Mouse (Mus musculus) forebrain, embryonic 10.5 days (tissue): ENCODE data around the gene Glul. TPM values are rescaled to one million over a fixed set of nuclear protein-coding genes. Genes with fewer than 3 reads are reported as not detected.

Source experiments
- DNase-seq: peaks from one replicate; pipeline ENCODE4 v3.0.0-alpha.2; 2017; ENCODE audit warnings: low spot score; ENCODE audit errors: extremely low spot score
- H3K27ac ChIP-seq: fragments of 300-500 bp; sonication (generic); 2 replicates; pipeline ENCODE4 v1.5.1; 2016; ENCODE audit warnings: mild to moderate bottlenecking
- H3K27me3 ChIP-seq: fragments of 300-500 bp; sonication (generic); 2 replicates; pipeline ENCODE4 v1.6.1; 2016; ENCODE audit warnings: mild to moderate bottlenecking; ENCODE audit not compliant: poor library complexity, severe bottlenecking
- H3K36me3 ChIP-seq: fragments of 300-500 bp; sonication (generic); replicated peaks from 2 replicates; pipeline ENCODE4 v1.6.1; 2016; ENCODE audit warnings: mild to moderate bottlenecking, moderate library complexity
- H3K4me1 ChIP-seq: fragments of 300-500 bp; sonication (generic); 2 replicates; pipeline ENCODE4 v1.6.1; 2016
- H3K4me3 ChIP-seq: fragments of 300-500 bp; sonication (generic); 2 replicates; pipeline ENCODE4 v1.5.1; 2016; ENCODE audit warnings: mild to moderate bottlenecking, moderate library complexity
- H3K9me3 ChIP-seq: fragments of 300-500 bp; sonication (generic); 2 replicates; pipeline ENCODE4 v1.6.1; 2016; ENCODE audit warnings: mild to moderate bottlenecking, moderate library complexity
- WGBS: fragments of 180-500 bp; shearing (Covaris S2); methylation state at CpG from one replicate; pipeline ENCODE4 v1.1.7; 2016; 5-methylcytosine and 5-hydroxymethylcytosine counted together
- polyA plus RNA-seq: library from polyadenylated mRNA; unstranded; fragments of >200 nt; fragmentation: Nextera tagmentation; extraction: Ambion mirVana; gene quantifications from 2 replicates; pipeline ENCODE4 v1.2.1, GENCODE M21; 2016

Gene Glul
- polyA plus RNA-seq, 1 experiment from 2014 or later: 136 TPM

- no peak for DNase-seq
- peak overlapping the region; percentile 97 for H3K27ac ChIP-seq
- peaks cover 61% of the 10 kb centered on the region for H3K4me1 ChIP-seq
- H3K4me3 ChIP-seq: peak overlapping the region; percentile 88
- WGBS: 22% methylated on average over 22 of the region's 22 CpGs
- H3K36me3 ChIP-seq: peaks cover 16% of the 10 kb centered on the region
- H3K9me3 ChIP-seq: no peaks in the 10 kb centered on the region
- 0 out of 2 replicates have a peak, but pooled peaks cover 2% of the 10 kb centered on the region for H3K27me3 ChIP-seq
These were observed 584 bp upstream of the Glul start for GRCm38 (mm10) chr1:153898989-153899730.

- no peak for DNase-seq
- WGBS: 0% methylated on average over 36 of the region's 36 CpGs
- peak overlapping the region; percentile 97 for H3K27ac ChIP-seq
These were observed 637 bp downstream of the Glul start for GRCm38 (mm10) chr1:153900381-153900780.

GRCm38 (mm10) chr1:153900860-153901730 is 1.4 kb downstream of the Glul start:
- Histone ChIP-seq H3K4me3 (peak overlapping the region; percentile 88), H3K27me3 (no peaks in the 10 kb centered on the region), H3K9me3 (no peaks in the 10 kb centered on the region), H3K4me1 (peaks cover 54% of the 10 kb centered on the region), H3K36me3 (peaks cover 35% of the 10 kb centered on the region), H3K27ac (peak overlapping the region; percentile 97)
- DNase-seq: peak; percentile 47
- 3% methylated on average over 25 of the region's 25 CpGs for WGBS

More at GRCm38 (mm10) chr1:153900381-153900780, 637 bp downstream of the Glul start:
- Histone ChIP-seq H3K4me3 (peak overlapping the region; percentile 88), H3K36me3 (peaks cover 28% of the 10 kb centered on the region), H3K9me3 (no peaks in the 10 kb centered on the region), H3K27me3 (no peaks in the 10 kb centered on the region), H3K4me1 (peaks cover 56% of the 10 kb centered on the region)

- no peaks in the 10 kb centered on the region for H3K27me3 ChIP-seq
- H3K9me3 ChIP-seq: no peaks in the 10 kb centered on the region
- whole genome bisulfite sequencing: 34% methylated on average over 13 of the region's 13 CpGs
- H3K27ac ChIP-seq: peak overlapping the region; percentile 72
- H3K4me3 ChIP-seq: peak overlapping the region; percentile 88
- peak; percentile 45 for DNase-seq
- H3K36me3 ChIP-seq: peaks cover 54% of the 10 kb centered on the region
- peaks cover 46% of the 10 kb centered on the region for H3K4me1 ChIP-seq
These were observed 3.3 kb downstream of the Glul start for GRCm38 (mm10) chr1:153903006-153903405.

GRCm38 (mm10) chr1:153904236-153904635 is 4.5 kb downstream of the Glul start:
- WGBS: 95% methylated on average over 14 of the region's 14 CpGs

GRCm38 (mm10) chr1:153905884-153906283 is 6.1 kb downstream of the Glul start:
- DNase-seq: no peak
- no peaks in the 10 kb centered on the region for H3K9me3 ChIP-seq
- H3K4me3 ChIP-seq: no peak overlapping the region
- no peaks in the 10 kb centered on the region for H3K27me3 ChIP-seq
- peaks cover 83% of the 10 kb centered on the region for H3K36me3 ChIP-seq
- 95% methylated on average over 3 of the region's 3 CpGs for WGBS
- no peak overlapping the region for H3K27ac ChIP-seq
- H3K4me1 ChIP-seq: peaks cover 33% of the 10 kb centered on the region

More at GRCm38 (mm10) chr1:153904236-153904635, 4.5 kb downstream of the Glul start:
- Histone ChIP-seq H3K27ac (no peak overlapping the region), H3K9me3 (no peaks in the 10 kb centered on the region), H3K4me1 (peaks cover 41% of the 10 kb centered on the region), H3K4me3 (no peak overlapping the region), H3K36me3 (peaks cover 66% of the 10 kb centered on the region), H3K27me3 (no peaks in the 10 kb centered on the region)
- DNase-seq: no peak

GRCm38 (mm10) chr1:153908208-153908607 is 8.5 kb downstream of the Glul start:
- Histone ChIP-seq H3K27ac (no peak overlapping the region), H3K4me3 (no peak overlapping the region), H3K36me3 (peaks cover 85% of the 10 kb centered on the region), H3K27me3 (no peaks in the 10 kb centered on the region), H3K4me1 (peaks cover 10% of the 10 kb centered on the region), H3K9me3 (no peaks in the 10 kb centered on the region)
- DNase-seq: no peak
- WGBS: 75% methylated on average over 6 of the region's 6 CpGs

- H3K27me3 ChIP-seq: no peaks in the 10 kb centered on the region
- H3K4me1 ChIP-seq: peaks cover 4% of the 10 kb centered on the region
- H3K9me3 ChIP-seq: no peaks in the 10 kb centered on the region
- H3K4me3 ChIP-seq: no peak overlapping the region
- no peak for DNase-seq
- 94% methylated on average over 4 of the region's 4 CpGs for WGBS
- no peak overlapping the region for H3K27ac ChIP-seq
- peaks cover 80% of the 10 kb centered on the region for H3K36me3 ChIP-seq
These were observed 9.0 kb downstream of the Glul start for GRCm38 (mm10) chr1:153908741-153909140.

- H3K4me3 ChIP-seq: no peak overlapping the region
- no peaks in the 10 kb centered on the region for H3K27me3 ChIP-seq
- peaks cover 73% of the 10 kb centered on the region for H3K36me3 ChIP-seq
- H3K9me3 ChIP-seq: no peaks in the 10 kb centered on the region
- no peaks in the 10 kb centered on the region for H3K4me1 ChIP-seq
- 96% methylated on average over 10 of the region's 10 CpGs for WGBS
- no peak overlapping the region for H3K27ac ChIP-seq
- no peak for DNase-seq
These were observed 9.6 kb downstream of the Glul start for GRCm38 (mm10) chr1:153909213-153909962.

- 94% methylated on average over 9 of the region's 9 CpGs for WGBS
- H3K36me3 ChIP-seq: peaks cover 68% of the 10 kb centered on the region
These were observed 10.2 kb downstream of the Glul start for GRCm38 (mm10) chr1:153909963-153910291.

GRCm38 (mm10) chr1:153910423-153910822 is 10.7 kb downstream of the Glul start:
- no peaks in the 10 kb centered on the region for H3K27me3 ChIP-seq
- H3K4me1 ChIP-seq: no peaks in the 10 kb centered on the region
- no peak overlapping the region for H3K4me3 ChIP-seq
- H3K36me3 ChIP-seq: peaks cover 63% of the 10 kb centered on the region
- no peaks in the 10 kb centered on the region for H3K9me3 ChIP-seq
- WGBS: 90% methylated on average over 5 of the region's 5 CpGs
- no peak overlapping the region for H3K27ac ChIP-seq
- no peak for DNase-seq

More at GRCm38 (mm10) chr1:153909963-153910291, 10.2 kb downstream of the Glul start:
- Histone ChIP-seq H3K9me3 (no peaks in the 10 kb centered on the region), H3K4me3 (no peak overlapping the region), H3K27me3 (no peaks in the 10 kb centered on the region), H3K27ac (no peak overlapping the region), H3K4me1 (no peaks in the 10 kb centered on the region)
- DNase-seq: no peak

GRCm38 (mm10) chr1:153911276-153911795 is 11.6 kb downstream of the Glul start:
- Histone ChIP-seq H3K27ac (no peak overlapping the region), H3K9me3 (no peaks in the 10 kb centered on the region), H3K36me3 (peaks cover 54% of the 10 kb centered on the region), H3K4me1 (no peaks in the 10 kb centered on the region), H3K4me3 (no peak overlapping the region), H3K27me3 (no peaks in the 10 kb centered on the region)
- no peak for DNase-seq
- 84% methylated on average over 6 of the region's 6 CpGs for WGBS
